Mouse (Mus musculus) urinary bladder, postnatal 36 days (tissue): ENCODE results near the gene Ap2m1.
"Not testable (repeated sequence)": the region's sequence is repeated elsewhere in the genome, so short reads cannot be mapped to it uniquely, and the experiment has no call there.

Experiments used
- DNase-seq, 2 experiments: peaks; one replicate each; pipeline ENCODE4 v3.0.0; 2022; ENCODE audit warnings: low spot score in 2 of 2, mixed read lengths in 1 of 2

Gene Ap2m1

DNA sequence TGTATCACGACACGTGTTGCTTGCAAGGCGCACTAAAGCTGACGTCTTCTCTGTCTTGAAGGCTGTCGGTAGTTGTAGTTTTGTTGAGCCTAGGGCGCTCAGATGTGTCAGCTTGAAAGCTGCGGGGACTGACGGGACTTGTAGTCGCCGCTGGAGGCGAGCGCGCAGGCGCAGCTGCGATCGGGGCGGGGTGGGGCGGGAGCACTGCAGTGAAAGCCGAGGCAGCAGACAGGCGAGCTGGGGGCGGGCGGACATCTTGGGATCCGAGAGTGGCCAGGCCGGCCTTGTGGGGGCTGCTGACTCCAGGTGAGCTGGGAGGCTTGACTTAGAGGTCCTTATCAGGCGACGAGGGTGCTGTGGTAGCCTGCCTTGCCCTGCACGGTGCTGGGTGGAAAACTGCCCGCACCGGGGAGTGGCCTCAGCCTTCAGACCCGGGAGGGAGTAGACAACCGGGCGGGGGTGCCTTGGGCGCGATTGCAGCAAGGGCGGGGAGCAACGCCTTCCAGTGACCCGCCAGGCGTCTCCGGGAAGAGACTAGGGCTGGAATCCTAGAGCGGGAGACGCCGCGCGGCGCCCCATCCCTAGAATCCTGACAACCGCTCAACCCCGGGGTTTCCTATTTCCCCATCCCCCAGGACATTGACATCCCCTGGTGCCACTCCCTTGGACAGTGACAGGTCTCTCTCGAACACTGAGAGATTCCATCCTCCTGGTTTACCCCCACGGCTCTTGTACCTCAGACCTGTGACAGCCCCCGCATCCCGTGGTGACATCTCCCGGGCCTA, at the start of gene Ap2m1:
Gene Ap2m1 (plus strand): TSS at position 183 of the 785 bp plus-strand sequence.
- DNase-seq = peak; percentile 82 to 91

DNA sequence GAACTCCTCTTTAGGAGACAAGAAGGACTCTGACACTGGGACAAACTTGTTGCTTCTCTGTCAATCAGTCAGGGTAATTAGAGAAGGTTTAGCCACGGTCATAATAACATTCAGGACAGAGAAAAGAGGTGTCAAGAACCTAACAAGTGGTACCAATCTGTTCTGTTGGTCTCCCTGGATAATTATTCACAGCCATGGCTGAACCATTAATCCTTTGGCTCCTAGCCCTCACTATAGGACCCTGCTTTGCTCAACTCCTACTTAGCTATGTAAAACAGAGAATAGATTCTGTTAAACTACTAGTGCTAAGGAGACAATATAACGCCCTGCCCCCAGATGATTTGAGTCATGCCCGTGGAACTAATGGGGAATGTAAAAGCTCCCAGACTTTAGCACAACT, 49.2 kb upstream of the Ap2m1 start:
- DNase-seq = no peak

GRCm38 (mm10) chr16:20488151-20488550, 47.1 kb upstream of the Ap2m1 start:
- DNase-seq = no peak

- not testable (repeated sequence) for DNase-seq
Observed at GRCm38 (mm10) chr16:20488751-20489150, 46.5 kb upstream of the Ap2m1 start.

DNA sequence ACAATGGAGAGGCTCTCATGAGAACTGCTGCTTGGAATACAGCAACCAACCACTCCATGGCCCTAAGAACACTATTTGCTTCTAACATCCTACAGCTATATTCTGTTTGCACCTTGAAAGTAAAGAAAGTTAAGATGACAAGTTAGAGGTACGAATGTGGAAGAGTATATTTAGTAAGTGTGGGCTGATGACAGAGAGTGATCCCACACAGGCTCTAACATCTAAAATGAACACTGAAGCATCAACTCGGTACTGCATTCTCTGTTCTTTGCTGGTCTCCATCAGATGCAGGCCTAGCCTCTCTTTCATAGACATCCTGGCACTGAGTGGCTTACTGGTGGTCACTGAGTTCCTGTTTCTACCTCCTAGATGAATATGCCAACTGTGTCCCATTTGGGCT, 46.0 kb upstream of the Ap2m1 start:
- DNase-seq = no peak

- no peak for DNase-seq
Observed at GRCm38 (mm10) chr16:20490581-20490980, 44.7 kb upstream of the Ap2m1 start.

DNA sequence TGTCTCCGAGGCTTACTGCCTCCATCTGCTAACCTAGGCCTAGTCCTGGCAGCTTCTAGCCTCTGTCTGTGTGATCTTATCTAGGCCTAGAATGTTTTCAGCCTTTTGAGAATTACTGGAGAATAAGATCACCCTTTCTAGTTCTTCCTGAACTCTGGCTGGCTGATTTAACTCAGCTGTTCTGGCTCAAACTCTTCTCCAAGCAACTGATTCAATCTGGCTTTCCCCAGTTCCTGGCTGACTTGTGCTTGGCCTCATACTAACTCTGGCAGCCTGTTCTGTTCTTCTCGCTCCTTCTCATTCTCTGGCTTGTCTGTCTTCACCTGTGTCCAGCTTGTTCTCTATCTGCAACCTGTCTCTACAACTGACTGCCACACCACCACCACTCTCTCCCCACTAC, 44.0 kb upstream of the Ap2m1 start:
- DNase-seq = no peak

DNA sequence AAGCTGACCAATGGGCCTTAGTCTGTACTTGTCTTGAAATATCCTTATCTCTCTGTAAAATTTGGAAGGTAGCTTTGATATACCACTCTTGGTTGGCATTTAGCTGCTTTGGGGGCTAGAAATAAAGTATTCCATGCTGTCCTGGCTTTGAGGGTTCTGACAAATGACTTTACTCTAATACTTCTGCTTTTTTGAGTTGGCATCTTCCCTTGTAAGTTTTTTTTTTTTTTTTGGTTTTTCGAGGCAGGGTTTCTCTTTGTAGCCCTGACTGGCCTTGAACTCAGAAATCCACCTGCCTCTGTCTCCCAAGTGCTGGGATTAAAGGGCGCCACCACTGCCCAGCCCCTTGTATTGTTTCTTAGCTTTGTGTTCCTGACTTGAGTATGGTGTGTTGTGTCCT, 41.8 kb upstream of the Ap2m1 start:
- DNase-seq = no peak

DNA sequence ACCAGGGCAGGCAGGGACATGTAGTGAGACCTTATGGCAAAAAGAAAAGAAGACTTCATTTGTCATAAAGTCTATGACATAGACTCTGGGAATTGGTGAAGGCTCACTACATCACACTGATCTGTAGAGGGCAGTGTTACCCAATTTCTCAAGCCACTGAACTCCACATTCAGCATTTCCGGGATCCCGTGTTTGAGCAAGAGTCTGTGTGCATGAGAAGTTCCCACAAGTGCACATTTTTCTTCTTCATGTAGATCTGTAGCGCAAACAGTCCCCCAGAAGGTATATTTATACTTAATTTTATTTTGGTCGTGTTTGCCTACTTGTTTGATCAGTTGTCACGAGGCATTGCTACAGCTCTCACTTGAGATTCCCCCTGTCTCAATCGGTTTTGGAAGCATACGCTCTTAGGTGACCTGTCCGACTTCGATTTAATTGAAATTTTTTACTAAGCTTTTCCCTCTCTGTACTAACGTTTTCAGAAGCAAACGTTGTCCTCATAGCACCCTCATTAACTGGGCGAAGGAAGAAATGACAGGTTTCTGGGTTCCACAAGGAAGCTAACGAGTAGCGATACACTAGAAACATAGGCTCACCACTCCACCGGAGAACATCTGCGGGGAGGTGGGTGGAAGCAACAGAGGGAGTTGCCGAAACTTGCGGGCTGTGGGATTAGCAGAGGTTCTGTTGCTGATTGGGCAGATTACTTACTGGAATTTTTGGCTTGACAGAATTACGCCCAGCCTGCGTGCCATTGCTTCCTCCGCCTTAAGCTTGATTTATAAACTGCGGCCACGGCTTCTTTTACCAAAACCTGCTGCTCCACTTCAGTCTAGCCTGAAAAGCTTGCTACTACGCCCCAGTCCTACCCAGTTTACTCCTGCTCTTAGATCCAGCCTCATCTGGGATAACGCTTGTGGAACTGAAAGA, 38.3 kb upstream of the Ap2m1 start:
- DNase-seq = peak; percentile 38 to 57

DNA sequence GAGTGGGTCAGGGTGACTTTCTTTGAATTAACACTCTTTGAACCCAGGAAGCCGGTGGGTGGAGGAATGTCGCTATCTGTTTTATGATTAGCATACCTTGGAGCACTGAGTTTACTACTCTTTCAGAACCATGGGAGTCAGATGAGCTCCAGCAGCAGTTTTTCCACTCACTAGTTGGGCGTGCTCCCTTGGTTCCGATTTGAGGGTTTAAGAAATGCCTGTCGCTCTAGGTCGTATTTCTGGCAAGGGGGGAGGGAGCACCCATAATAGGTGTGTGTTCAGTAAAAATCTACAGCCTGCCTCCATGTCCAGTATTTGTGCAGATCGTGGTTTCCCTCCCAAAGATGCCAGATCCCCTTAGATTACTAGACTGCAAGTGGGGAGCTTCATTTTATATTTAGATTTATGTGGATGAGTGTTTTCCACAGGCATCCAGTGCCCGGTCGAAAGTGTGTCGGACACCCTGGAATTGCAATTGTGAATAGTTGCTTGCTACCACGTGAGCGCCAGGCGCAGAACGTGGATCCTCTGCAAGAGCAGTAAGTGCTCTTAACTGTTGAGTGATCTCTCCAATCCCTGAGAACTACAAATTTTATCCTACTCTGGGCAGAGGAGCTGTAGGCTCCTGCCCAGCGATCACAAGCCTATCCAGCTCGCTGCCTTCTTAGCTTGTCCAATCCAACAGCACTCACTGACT, 37.1 kb upstream of the Ap2m1 start:
- no peak for DNase-seq

- DNase-seq = peak; percentile 93
Observed at GRCm38 (mm10) chr16:20498677-20499475, 36.4 kb upstream of the Ap2m1 start, which contains the start of gene Eif2b5. Eif2b5 (plus strand) TSS chr16:20498817.

DNA sequence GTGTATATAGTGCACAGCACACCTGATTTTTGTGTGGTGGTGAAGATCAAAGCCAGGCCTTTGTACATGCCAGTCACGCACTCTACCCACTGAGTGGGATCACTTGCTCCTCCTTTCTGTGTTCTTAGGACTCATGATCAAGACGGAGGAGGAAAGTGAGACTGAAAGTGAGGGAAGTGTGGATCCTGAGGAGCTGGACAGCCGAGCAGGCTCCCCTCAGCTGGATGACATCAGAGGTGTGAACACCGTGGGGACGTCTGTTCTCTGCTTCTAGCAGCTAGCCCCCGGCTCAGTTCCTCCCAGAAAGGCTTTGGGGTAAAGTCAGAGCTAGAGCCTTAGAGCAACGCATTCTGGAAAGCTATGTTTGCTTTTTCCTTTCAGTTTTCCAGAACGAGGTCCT, 29.3 kb upstream of the Ap2m1 start:
- no peak for DNase-seq

DNA sequence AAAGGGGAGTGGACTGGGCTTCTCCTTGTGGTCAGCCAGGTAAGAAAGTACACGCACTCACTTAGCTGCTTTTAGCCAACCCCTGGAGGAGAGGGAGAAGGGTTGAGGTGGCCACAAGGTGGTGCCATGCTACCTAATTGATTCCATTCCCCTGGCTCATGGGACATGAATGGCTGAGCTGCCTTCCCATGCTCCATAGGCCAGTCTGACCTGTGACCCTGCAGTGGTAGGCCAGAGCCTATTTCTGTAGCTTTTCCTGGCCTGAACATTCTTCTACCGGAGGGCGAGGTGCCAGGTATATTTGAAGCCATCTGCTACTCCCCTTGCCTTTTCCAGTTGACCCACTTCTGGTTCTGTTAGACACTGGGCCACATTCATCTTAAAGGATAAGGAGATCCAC, 25.9 kb upstream of the Ap2m1 start:
- peak; percentile 24 to 30 for DNase-seq

- no peak for DNase-seq
Observed at GRCm38 (mm10) chr16:20511277-20511847, 23.9 kb upstream of the Ap2m1 start.

DNA sequence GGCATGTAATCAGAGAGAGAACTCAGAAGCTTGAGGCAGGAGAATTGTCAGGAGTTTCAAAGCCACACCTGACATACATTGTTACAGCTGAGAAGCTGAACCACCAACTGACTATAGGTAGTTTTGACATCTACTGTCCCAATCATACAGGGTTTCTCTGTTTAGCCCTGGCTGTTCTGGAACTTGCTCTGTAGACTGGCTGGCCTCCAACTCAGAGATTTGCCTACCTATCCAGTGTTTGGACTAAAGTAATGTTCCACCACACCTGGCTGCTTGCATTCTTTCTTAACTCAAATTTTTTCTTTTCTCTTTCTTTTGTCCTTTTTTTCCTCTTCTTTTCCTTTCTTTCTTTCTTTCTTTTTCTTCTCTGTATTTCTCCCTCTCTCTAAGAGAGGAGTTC, 19.2 kb upstream of the Ap2m1 start:
- DNase-seq = no peak

DNA sequence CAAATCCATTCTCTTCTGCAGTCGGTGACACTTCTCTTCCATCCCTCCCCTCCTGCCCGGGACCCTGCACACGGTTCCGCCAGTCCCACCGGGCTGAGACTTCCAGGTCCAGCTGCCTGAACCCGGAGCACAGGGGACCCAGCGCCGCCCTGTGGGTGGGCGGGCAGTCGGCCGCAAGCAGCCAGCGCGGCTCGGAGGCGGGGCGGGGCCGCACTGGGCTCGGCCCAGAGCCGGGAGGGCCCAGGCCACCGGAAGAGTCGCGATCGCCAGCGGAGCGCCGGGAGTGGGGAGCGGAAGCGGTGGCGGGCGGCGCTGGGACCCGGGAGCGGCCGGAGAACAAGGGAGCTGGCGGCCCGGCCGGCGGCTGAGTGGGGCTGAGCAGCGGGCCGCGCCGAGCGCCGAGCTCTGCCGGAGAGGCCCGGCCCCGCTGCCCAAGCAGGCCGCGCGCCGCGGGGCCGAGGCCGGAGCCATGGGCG, 18.5 kb upstream of the Ap2m1 start, which contains the start of gene Dvl3:
Gene Dvl3 (plus strand): TSS at position 257 of the 476 bp plus-strand sequence.
- peak; percentile 86 to 91 for DNase-seq

DNA sequence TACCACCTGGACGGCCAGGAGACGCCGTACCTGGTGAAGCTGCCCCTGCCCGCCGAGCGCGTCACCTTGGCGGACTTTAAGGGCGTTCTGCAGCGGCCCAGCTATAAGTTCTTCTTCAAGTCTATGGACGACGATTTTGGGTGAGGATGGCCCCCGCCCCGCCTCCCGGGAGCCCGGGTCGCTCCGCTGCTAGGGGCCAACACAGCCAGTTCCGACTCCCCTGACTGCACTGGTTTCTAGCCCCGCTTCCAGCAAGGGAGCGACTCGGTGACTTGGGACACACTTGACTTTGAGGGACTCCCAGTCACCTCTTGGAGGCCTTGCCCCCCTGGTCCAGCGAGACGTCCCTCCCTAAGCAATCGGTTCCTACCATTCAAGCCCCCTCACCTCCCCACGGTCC, 18.1 kb upstream of the Ap2m1 start:
- DNase-seq = no peak

DNA sequence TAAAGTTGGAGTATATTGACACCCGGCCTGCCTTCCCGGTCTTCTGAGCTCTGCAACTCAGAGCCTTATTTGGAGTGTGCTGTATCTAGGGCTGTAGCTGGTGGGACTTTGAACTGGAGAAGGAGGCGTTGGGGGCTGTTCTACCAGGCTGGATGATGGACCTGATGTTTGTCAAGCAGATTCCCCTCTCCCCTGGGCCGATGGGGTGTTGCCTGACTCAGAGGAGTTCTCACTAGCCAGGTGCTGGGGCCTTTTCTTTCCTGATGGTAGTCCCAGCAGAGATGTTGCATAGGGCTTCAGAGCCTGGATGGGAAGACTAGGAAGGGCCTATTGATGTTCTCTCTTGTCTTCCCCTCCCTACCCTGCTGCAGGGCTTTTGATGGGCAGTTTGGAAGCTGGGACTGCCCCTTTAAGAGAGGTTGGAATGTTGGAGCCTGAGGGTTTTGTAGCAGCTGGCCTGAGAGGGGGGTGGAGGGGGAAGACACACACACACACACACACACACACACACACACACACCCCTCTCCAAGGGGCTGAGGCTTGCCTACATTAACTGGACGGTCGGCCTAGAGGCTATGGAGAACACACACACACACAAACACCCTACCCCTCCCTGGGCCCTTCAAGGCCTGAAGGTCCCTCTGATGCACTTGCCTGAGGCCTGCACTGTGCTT, 17.4 kb upstream of the Ap2m1 start:
- DNase-seq = peak in 1 of 2 experiments; percentile 18

- no peak for DNase-seq
Observed at GRCm38 (mm10) chr16:20523886-20524285, 11.4 kb upstream of the Ap2m1 start.

DNA sequence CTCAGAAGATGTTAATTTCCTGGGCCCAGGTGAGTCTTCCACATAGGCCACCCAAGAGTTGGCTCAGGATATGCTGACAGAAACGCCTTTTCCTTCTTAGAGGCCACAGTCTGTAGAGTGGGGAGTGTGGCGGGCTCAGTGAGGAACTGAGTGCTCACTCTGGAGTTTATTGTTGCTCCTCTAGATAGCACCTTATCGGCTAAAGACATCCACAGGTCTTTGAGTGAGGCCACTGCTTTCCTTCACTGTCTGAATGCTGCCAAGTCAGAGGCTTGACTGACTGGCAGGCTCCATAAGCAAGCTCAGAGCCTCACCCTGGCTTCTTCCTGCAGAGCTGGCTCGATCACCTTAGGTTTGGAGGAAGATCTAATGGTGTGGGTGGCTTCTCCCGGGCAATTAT, 6.5 kb upstream of the Ap2m1 start:
- no peak for DNase-seq
